Mouse (Mus musculus) liver, embryonic 15.5 days (tissue): Measurements from ENCODE around the gene Tomm20. TPM values are rescaled to one million over a fixed set of nuclear protein-coding genes. Genes with fewer than 3 reads are reported as not detected.
"Not testable (repeated sequence)": the region's sequence is repeated elsewhere in the genome, so short reads cannot be mapped to it uniquely, and the experiment has no call there.

Source experiments
- ATAC-seq: fragments of 200-750 bp; cut with Nextera tagmentation; 2 replicates; pipeline ENCODE4 v1.8.0; 2017; ENCODE audit warnings: moderate number of reproducible peaks, mild to moderate bottlenecking, moderate library complexity; ENCODE audit not compliant: insufficient read depth
- H3K27ac ChIP-seq: fragments of 300-500 bp; sonication (generic); replicated peaks from 2 replicates; pipeline ENCODE4 v1.5.1; 2015; ENCODE audit warnings: mild to moderate bottlenecking, inconsistent platforms
- H3K27me3 ChIP-seq: fragments of 300-500 bp; sonication (generic); 2 replicates; pipeline ENCODE4 v1.6.1; 2015; ENCODE audit warnings: mild to moderate bottlenecking, inconsistent platforms
- H3K36me3 ChIP-seq: fragments of 300-500 bp; sonication (generic); replicated peaks from 2 replicates; pipeline ENCODE4 v1.6.1; 2015; ENCODE audit warnings: moderate library complexity, mild to moderate bottlenecking, inconsistent platforms
- H3K4me1 ChIP-seq: fragments of 300-500 bp; sonication (generic); replicated peaks from 2 replicates; pipeline ENCODE4 v1.6.1; 2015; ENCODE audit warnings: inconsistent platforms
- H3K4me2 ChIP-seq: fragments of 300-500 bp; sonication (generic); 2 replicates; pipeline ENCODE4 v1.6.1; 2015; ENCODE audit warnings: moderate library complexity, mild to moderate bottlenecking, inconsistent platforms
- H3K4me3 ChIP-seq: fragments of 300-500 bp; sonication (generic); replicated peaks from 2 replicates; pipeline ENCODE4 v1.5.1; 2015; ENCODE audit warnings: mild to moderate bottlenecking, inconsistent platforms
- H3K9ac ChIP-seq: fragments of 300-500 bp; sonication (generic); 2 replicates; pipeline ENCODE4 v1.6.1; 2015; ENCODE audit warnings: moderate library complexity, mild to moderate bottlenecking, inconsistent platforms
- H3K9me3 ChIP-seq: fragments of 300-500 bp; sonication (generic); replicated peaks from 2 replicates; pipeline ENCODE4 v1.6.1; 2016; ENCODE audit warnings: inconsistent platforms
- WGBS: fragments of 180-500 bp; shearing (Covaris S2); methylation state at CpG from one replicate; pipeline ENCODE4 v1.1.7; 2015; ENCODE audit warnings: mixed read lengths; ENCODE audit not compliant: insufficient replicate concordance; 5-methylcytosine and 5-hydroxymethylcytosine counted together
- polyA plus RNA-seq: library from polyadenylated mRNA; unstranded; fragments of >200 nt; fragmentation: Nextera tagmentation; extraction: Ambion mirVana; gene quantifications from 2 replicates; pipeline ENCODE4 v1.2.1, GENCODE M21; 2015

Tomm20 gene
- polyA plus RNA-seq, 1 experiment from 2014 or later: 116 TPM

- H3K27ac ChIP-seq, H3K27me3 ChIP-seq, H3K4me2 ChIP-seq, H3K4me3 ChIP-seq, H3K9me3 ChIP-seq, H3K36me3 ChIP-seq, H3K9ac ChIP-seq, ATAC-seq: not testable (repeated sequence)
- peaks cover 15% of the 10 kb centered on the region for H3K4me1 ChIP-seq
- 66% methylated on average over 1 of the region's 1 CpGs for WGBS
Observed at GRCm38 (mm10) chr8:126882586-126882985, 63.1 kb downstream of the Tomm20 start.

- H3K27me3 ChIP-seq: no peaks in the 10 kb centered on the region
- no peak overlapping the region for H3K4me2 ChIP-seq
- no peak overlapping the region for H3K4me3 ChIP-seq
- H3K4me1 ChIP-seq: peaks cover 11% of the 10 kb centered on the region; the same call in 1 of the 2 replicates
- no peaks in the 10 kb centered on the region for H3K9me3 ChIP-seq
- H3K9ac ChIP-seq: no peak overlapping the region
- no peak for ATAC-seq
- no peaks in the 10 kb centered on the region for H3K36me3 ChIP-seq
- WGBS: 51% methylated on average over 4 of the region's 4 CpGs
- H3K27ac ChIP-seq: no peak overlapping the region
Observed at GRCm38 (mm10) chr8:126881641-126882140, 64.0 kb downstream of the Tomm20 start.

Other genes starting within 250 kb of the Tomm20 start
- gene Rbm34, start 25.2 kb upstream of the Tomm20 start, polyA plus RNA-seq: 9.4 and 10.7 TPM in 2 replicates
- 6.3 and 7.6 TPM in 2 replicates for gene Pard3, start 118.0 kb upstream of the Tomm20 start, polyA plus RNA-seq